Mouse (Mus musculus) testis, adult 2 months (tissue): ENCODE measurements around the gene Apip.

Experiments used
- CTCF ChIP-seq: fragments of 200-500 bp; IDR thresholded peaks from 2 replicates; pipeline ENCODE4 v1.5.1; 2012; ENCODE audit warnings: low read depth, mild to moderate bottlenecking, inconsistent platforms, low read length, moderate library complexity; ENCODE audit not compliant: control insufficient read depth, insufficient read depth, insufficient replicate concordance
- POLR2A ChIP-seq: fragments of 200-500 bp; IDR thresholded peaks from 2 replicates; pipeline ENCODE4 v1.6.1; 2012; ENCODE audit warnings: low read depth, mild to moderate bottlenecking, inconsistent platforms, low read length, moderate library complexity; ENCODE audit not compliant: control insufficient read depth

GRCm38 (mm10) chr2:103131145-103131544, 57.7 kb downstream of the Apip start:
- TF ChIP-seq POLR2A (no peak), CTCF (no peak)
